Mouse (Mus musculus): ENCODE data around the gene Rheb.
"Not testable (repeated sequence)": the region's sequence is repeated elsewhere in the genome, so short reads cannot be mapped to it uniquely, and the experiment has no call there.

Rheb gene

DNA sequence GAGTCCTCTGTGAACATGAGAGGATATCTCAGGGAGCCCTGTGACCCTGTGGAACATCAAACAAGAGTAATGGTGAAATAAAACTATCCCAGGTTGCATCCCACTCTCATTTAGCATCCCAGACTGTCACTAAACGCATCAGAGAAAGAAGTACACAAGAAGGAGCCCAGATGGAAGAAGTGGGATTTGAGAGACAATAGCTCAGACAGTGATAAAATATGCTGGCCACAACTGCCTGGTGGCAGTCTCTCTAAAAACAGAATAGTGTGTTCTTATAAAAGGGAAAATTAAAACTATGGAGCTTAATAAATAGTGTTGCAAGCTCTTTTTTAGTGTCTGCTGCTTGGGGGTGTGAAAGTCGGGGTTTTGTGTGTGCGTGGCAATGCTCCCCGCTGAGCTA lies 59.5 kb downstream of the Rheb start:
- no peak for DNase-seq

DNA sequence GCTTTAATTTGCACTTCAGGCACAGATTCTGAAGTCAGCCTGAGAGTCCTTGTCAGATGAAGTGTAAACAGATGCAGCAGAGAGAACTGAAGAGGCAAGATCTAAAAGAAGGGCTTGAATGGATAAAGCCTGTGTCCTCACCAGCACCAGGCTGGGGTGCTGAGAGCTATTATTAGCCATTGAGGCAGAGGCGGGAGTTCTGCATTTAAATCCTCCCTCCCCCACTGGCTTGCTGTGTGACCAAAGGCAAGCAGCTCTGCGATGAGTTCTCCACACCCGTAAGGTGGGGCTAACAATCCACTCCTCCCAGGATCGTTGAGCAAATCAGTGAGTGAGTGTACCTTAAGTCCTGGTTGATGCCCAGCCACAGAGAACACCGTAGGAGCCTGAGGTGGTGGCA lies 61.4 kb downstream of the Rheb start:
- DNase-seq, result no peak

DNA sequence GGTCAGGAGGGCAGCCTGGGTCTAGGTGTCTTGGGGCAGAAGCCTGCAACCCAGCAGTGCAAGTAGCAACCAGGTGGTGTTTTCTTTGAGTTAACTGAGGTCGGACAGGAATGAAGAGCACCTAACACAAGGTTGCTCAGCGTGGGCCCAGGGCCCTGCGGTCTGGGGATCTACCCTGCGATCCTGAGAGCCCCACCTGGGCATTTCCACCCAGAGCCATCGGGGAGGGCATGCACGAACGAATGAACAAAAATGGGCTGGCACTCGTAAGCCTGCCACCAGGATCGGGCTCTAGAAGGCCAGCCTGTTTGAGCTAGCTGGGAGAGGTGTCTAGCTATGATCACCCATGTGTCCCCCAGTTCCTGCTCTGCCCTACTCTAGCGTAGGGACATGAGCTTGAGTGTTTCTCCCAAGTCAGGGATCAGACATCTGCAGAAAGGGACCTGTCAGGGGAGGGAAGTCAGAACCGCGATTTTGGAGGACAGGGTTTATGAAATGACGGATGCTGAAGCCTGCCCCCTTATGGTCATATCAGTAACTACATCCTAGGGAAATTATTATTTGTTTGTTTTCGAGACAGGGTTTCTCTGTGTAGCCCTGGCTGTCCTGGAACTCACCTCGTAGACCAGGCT lies 62.4 kb downstream of the Rheb start:
- DNase-seq, result peak; percentile 72

GRCm38 (mm10) chr5:24779321-24779720 lies 63.1 kb downstream of the Rheb start:
- DNase-seq, result no peak

GRCm38 (mm10) chr5:24778843-24779140 lies 63.6 kb downstream of the Rheb start:
- no peak for DNase-seq

- no peak for DNase-seq
These were observed 64.2 kb downstream of the Rheb start for GRCm38 (mm10) chr5:24778082-24778842.

DNA sequence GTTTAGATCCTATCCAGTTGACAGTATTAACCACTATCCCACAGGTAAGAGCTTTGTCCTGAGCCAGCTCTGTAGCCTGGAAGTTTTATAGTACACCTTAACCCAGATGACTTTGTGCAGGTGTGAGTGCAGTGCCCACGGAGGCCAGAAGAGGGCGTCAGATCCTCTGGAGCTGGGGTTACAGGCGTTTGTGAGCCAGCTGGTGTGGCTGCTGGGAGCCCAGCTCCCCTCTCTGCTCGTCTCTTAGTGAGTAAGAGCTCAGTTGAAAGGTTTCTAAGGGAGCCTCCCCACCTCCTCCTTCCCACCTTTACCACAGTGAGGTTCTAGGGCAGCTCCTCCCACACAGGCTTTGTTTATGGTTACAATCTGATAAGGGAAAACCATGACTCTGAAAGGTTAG lies 65.7 kb downstream of the Rheb start:
- no peak for DNase-seq

DNA sequence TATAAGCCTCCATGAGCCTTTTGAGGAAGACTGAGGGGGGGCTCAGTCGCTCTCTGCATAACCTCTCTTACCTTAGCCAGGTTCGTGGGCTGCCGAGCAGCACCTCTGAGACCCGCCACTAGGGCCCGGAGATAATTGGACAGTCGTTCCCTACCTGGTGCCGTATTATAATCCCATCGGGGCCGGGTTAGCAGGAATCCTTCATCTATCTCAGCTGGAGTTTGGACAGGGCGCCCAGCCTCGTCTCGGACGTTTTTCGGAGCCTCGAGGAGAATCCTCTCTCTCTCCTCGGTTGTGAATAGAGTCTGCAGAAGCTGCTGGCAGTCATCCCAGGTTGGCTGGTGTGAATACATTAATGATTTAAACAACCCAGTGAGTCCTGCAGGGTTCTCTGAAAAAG lies 67.9 kb downstream of the Rheb start:
- DNase-seq, result not testable (repeated sequence)

DNA sequence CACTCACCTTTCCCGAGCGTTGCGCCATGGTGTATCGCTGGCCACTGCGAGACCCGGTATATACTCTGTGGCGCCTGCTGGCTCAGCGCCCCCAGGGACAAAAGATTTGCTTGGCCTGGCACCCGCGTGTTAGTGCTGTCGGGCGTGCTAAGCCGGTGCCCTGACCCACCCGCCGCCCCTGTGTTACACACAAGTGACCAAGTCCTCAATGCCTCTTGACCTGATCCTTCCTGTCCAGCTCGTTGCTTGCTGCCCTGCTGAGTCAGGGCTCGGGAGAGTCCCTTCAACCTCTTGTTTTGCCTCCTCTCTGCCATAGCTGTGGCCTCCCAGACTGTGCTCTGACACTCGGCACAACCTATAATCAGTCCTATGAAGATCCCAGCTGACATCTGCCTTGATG lies 84.6 kb downstream of the Rheb start, which contains the start of gene Crygn:
TSS of gene Crygn (minus strand) at position 193 of the 400 bp plus-strand sequence.
- no peak for DNase-seq

DNA sequence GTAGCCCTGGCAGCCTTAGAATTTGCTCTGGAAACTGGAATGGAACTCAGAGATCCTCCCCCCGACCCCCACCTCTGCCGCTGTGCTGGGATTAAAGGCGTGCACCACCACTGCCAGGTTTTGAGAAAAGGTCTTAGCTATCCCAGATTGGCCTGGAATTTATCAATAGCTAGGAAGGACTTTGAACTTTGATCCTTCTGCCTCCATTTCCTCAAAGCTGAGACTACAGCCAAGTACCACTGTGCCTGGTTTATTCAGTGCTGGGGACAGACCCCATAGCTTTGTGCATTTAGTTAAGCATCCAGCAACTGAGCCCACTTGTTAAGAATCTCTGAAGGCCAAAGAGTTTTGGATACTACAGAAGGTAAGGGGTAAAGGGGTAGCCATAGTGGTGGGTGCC lies 85.5 kb downstream of the Rheb start:
- DNase-seq, result no peak

Data from cerebellum, adult 9-10 months (tissue).